Mouse (Mus musculus) megakaryocyte-erythroid progenitor cell, adult 5-6 weeks (primary cell): ENCODE results near the gene Aoc3. TPM values are rescaled to one million over a fixed set of nuclear protein-coding genes. Genes with fewer than 3 reads are reported as not detected.
A peak's percentile ranks its signal among the peaks of the same experiment; 100 is the strongest.

Experiments used
- ATAC-seq: replicated peaks from 2 replicates; pipeline ENCODE4 v1.8.0; 2016; ENCODE audit warnings: mild to moderate bottlenecking, inconsistent platforms; ENCODE audit not compliant: severe bottlenecking, poor library complexity, low FRiP score, low TSS enrichment
- total RNA-seq, 2 experiments: library from RNA; stranded (forward) in 1 of 2; stranded (reverse) in 1 of 2; fragments of 200-1000, 215-1000 nt in 1 of 2; fragments of >200 nt in 1 of 2; fragmentation: Nextera tagmentation in 1 of 2; gene quantifications; 2 replicates each; pipeline ENCODE4 v1.2.3; 2014 to 2017

Aoc3 gene
- total RNA-seq (2014; fragmentation: Nextera tagmentation) (not detected in 2 replicates), total RNA-seq (2017) (0.69 TPM in 1 of 2 replicates, not detected in the other)

- no peak for ATAC-seq
These were observed at the start of gene Aoc3 for GRCm38 (mm10) chr11:101330371-101330924. Gene Aoc3, plus strand, starts transcription at chr11:101330605.

GRCm38 (mm10) chr11:101280837-101281236 is 49.6 kb upstream of the Aoc3 start:
- no peak for ATAC-seq

- no peak for ATAC-seq
These were observed 47.5 kb upstream of the Aoc3 start for GRCm38 (mm10) chr11:101282896-101283295.

GRCm38 (mm10) chr11:101283805-101284204 is 46.6 kb upstream of the Aoc3 start:
- no peak for ATAC-seq

GRCm38 (mm10) chr11:101287306-101287705 is 43.1 kb upstream of the Aoc3 start:
- ATAC-seq, result no peak

GRCm38 (mm10) chr11:101291231-101291630 is 39.2 kb upstream of the Aoc3 start:
- ATAC-seq, result no peak

- no peak for ATAC-seq
These were observed 35.2 kb upstream of the Aoc3 start for GRCm38 (mm10) chr11:101295191-101295590.

- ATAC-seq, result no peak
These were observed 29.5 kb upstream of the Aoc3 start for GRCm38 (mm10) chr11:101300881-101301280.

- ATAC-seq, result peak; percentile 54
These were observed 29.0 kb upstream of the Aoc3 start for GRCm38 (mm10) chr11:101301299-101302003.

GRCm38 (mm10) chr11:101302004-101302798 is 28.2 kb upstream of the Aoc3 start, which contains the start of gene Becn1:
Gene Becn1, minus strand, starts transcription at chr11:101302286.
- peak; percentile 96 for ATAC-seq

GRCm38 (mm10) chr11:101307744-101308143 is 22.7 kb upstream of the Aoc3 start:
- 0 out of 2 replicates have a peak, but pooled peaks have one; percentile 34 for ATAC-seq

DNA sequence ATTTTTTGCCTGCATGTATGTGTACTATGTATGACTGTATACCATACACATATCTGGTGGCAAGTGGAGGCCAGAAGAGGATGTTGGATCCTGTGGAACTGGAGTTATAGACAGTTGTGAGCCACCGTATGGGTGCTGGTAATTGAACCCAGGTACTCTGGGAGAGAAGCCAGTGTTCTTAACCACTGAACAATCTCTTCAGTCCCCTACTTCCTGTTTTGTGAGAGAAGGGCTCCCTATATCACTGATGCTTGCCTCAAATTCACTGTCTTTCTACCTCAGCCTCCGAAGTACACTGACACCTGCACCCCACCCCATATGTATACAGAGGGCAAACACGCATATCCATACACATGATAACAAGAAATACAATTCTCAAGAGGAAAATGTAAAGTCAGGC is 19.3 kb upstream of the Aoc3 start:
- no peak for ATAC-seq

GRCm38 (mm10) chr11:101312150-101312549 is 18.3 kb upstream of the Aoc3 start:
- no peak for ATAC-seq

- no peak for ATAC-seq
These were observed 15.8 kb upstream of the Aoc3 start for GRCm38 (mm10) chr11:101314567-101314966.

GRCm38 (mm10) chr11:101315082-101315650 is 15.2 kb upstream of the Aoc3 start:
- no peak for ATAC-seq

- peak; percentile 90 for ATAC-seq
These were observed 14.5 kb upstream of the Aoc3 start, which contains the start of gene Psme3 for GRCm38 (mm10) chr11:101315665-101316500. Gene Psme3, plus strand, starts transcription at chr11:101316213.

- ATAC-seq, result peak; percentile 32
These were observed 13.9 kb upstream of the Aoc3 start for GRCm38 (mm10) chr11:101316501-101316917.

GRCm38 (mm10) chr11:101323609-101324008 is 6.8 kb upstream of the Aoc3 start:
- ATAC-seq, result peak; percentile 61

- ATAC-seq, result no peak
These were observed 5.6 kb upstream of the Aoc3 start, which contains the start of gene Aoc2 for GRCm38 (mm10) chr11:101324763-101325162. Gene Aoc2, plus strand, starts transcription at chr11:101325063.
